Mouse (Mus musculus) layer of hippocampus, adult 2 months (tissue): ENCODE data around the gene Dnah12. TPM values are rescaled to one million over a fixed set of nuclear protein-coding genes. Genes with fewer than 3 reads are reported as not detected.
"Not testable (repeated sequence)": the region's sequence is repeated elsewhere in the genome, so short reads cannot be mapped to it uniquely, and the experiment has no call there.

Source experiments
- DNase-seq, 2 experiments: peaks; one replicate each; pipeline ENCODE4 v3.0.0; 2022; ENCODE audit warnings: low spot score in 2 of 2
- H3K27ac ChIP-seq: fragments of 200-600 bp; 2 replicates; pipeline ENCODE4 v1.8.1; 2022
- H3K4me3 ChIP-seq: fragments of 200-600 bp; 2 replicates; pipeline ENCODE4 v1.8.1; 2022; ENCODE audit warnings: mild to moderate bottlenecking
- CTCF ChIP-seq: fragments of 200-600 bp; conservative IDR thresholded peaks from 2 replicates; pipeline ENCODE4 v1.8.1; 2022; ENCODE audit warnings: antibody characterized with exemption, mild to moderate bottlenecking, moderate library complexity
- total RNA-seq, 2 experiments: library from RNA; stranded (reverse); gene quantifications; 2 replicates each; pipeline ENCODE4 v1.2.3; 2021

Dnah12 gene
- total RNA-seq, 2 experiments from 2014 or later: 0.20 to 0.87 TPM

DNA sequence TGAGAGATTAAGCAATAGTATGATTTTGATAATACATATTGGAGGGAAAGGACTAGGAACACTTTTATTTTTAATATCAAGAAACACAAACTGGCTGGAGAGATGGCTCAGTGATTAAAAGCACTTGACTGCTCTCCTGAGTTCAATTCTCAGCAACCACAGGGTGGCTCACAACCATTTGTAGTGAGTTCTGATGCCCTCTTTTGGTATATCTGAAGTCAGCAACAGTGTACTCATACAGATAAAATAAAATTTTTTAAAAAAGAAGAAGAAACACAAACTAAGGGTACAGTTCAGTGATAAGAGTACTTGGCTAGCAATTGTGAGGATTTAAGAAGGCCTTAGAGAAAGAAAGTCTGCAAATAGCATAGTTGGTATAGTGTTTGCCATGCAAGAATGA is 22.1 kb upstream of the Dnah12 start:
- Histone ChIP-seq H3K4me3 (no peak overlapping the region), H3K27ac (no peak overlapping the region)
- DNase-seq: no peak
- peak; percentile 51 for TF ChIP-seq CTCF

DNA sequence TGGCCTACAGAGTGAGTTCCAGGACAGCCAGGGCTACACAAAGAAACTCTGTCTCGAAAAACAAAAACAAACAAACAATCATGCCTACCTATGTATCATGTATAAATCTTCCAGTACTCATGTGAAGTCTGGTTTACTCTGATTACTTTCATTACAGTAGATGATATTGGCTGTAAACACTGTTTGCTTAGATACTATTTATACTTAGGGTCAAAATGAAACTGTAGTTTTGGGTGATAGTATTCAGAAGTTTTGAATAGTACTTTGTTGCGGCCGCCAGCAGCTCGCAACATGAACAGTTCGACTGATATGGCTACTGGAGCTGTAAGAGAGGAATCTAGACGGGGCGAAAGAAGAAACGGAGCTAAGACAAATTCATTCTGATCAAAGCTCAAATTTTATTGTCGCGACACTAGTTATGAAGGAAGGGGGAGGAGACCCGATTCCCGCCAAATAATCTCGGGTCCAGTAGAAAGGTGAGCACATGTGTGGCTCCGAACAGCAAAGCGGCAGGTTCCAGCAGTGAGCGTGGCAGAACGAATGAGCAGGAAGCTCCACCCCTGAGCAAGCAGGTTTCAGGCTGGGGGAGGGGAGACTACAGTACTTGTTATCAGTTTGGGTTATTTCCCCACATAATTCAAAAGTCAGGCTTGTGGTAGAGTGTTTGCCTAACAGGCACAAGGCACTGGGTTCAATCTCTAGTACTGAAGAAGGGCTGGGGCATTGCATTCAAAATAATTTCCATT is 21.0 kb upstream of the Dnah12 start:
- not testable (repeated sequence) for H3K4me3 ChIP-seq, H3K27ac ChIP-seq, DNase-seq

DNA sequence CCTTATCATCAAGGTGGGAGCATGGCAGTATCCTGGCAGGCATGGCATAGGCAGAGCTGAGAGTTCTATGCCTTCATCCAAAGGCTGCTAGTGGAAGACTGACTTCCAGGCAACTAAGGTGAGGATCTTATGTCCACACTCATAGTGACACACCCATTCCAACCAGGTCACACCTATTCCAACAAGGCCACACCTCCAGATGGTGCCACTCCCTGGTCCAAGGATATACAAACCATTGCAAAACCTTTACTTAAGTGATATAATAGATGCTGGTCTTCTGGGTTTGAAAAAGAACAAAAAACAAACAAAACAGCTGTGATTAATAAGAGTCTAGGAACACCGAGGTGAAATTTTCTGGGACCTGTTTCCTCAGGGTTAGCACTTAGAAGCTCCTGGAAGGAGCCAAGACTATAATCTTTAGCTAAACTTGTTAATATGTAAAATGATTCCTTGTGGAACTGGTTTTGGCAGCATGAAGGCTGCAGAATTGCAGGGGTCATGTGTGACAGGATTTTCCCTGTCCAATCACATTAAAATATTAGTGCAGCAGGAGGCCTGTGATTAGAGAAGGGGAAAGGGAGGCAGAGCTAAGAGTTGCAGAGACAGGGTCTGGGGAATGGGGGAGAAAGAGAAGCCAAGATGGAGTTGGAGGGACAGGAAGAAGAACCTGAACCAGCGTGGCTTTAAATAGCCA is 18.5 kb upstream of the Dnah12 start:
- not testable (repeated sequence) for DNase-seq, H3K27ac ChIP-seq, H3K4me3 ChIP-seq

DNA sequence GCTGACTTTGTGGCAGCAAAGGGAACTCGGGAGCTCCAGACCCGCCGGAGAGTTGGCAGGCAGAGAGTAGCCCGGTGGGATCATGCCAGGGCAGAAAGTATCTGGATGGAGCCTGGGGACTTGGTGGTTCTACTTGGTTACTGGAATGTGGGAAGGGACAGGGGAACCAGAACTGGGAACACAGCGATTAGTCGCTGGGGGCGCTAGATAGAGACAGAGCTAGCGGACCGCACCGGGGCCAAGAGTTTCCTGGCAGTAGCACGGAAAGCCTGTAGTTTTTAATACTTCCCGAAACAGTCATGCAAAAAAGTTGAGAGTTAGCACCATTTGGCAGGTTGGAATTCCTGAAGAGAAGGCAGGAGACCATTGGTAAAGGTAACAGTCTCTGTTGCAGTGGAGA is 17.7 kb upstream of the Dnah12 start:
- peak; percentile 68 for TF ChIP-seq CTCF
- no peak overlapping the region for H3K27ac ChIP-seq
- no peak overlapping the region for H3K4me3 ChIP-seq
- DNase-seq: no peak

DNA sequence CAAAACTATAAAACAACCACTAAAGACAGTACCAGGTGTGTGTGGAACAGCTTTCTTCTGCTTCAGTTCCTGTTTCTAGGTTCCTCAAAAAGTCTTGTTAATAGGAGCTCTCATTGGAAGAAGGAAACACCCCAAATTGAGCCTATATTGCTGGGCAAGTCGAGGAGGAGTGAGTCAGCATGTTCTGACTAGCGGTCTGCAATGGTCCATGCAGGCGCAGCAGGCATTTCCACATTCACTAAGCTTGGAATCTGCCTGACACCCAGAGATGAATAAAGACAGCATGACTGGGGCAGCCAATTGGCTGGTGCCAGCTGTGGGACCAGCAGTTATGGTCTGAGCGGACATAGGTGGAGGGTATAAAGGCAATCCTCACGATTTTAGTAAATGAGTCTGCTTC is 17.3 kb upstream of the Dnah12 start:
- no peak for DNase-seq
- H3K27ac ChIP-seq: no peak overlapping the region
- TF ChIP-seq CTCF: no peak
- no peak overlapping the region for H3K4me3 ChIP-seq

DNA sequence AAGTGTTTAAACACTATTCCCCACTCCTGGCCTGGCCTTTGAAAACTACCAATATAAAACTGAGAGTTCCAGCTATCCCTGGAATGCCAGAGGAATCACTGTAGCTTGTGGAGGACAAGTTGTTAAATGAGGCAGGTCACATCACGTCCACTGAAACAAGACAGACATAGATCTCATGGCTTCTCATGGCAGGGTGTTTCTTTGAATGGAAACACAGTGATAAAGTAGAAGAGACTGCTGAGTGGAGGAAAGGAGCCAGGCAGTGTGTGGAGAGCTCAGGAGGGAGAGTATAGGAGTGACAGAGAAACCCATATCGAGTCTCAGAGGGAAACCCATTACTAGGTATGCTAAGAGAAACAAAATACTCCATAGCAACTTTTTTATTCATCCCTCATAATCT is 2.3 kb upstream of the Dnah12 start:
- no peak overlapping the region for H3K4me3 ChIP-seq
- no peak for TF ChIP-seq CTCF
- H3K27ac ChIP-seq: no peak overlapping the region
- no peak for DNase-seq

DNA sequence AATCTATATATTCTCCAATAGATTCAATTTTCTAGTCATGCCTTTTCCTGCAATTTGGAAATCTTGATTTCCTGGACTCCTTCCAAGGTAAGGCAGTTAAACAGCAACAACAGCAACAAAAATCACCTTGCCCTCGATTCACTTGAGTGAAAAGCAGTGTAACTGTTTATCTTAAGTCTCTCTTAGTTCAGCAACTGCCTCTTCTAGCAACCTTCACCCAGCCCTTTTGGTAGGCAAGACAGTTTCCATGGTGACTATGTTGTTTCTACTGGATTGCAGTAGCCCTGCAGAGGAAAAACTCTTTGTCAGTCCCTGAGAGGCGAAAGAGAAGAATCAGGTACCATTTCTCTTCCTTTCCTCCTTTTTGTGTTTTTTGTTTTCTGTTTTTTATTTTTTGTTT is 1.7 kb upstream of the Dnah12 start:
- no peak for DNase-seq
- H3K4me3 ChIP-seq: no peak overlapping the region
- no peak overlapping the region for H3K27ac ChIP-seq
- TF ChIP-seq CTCF: no peak

DNA sequence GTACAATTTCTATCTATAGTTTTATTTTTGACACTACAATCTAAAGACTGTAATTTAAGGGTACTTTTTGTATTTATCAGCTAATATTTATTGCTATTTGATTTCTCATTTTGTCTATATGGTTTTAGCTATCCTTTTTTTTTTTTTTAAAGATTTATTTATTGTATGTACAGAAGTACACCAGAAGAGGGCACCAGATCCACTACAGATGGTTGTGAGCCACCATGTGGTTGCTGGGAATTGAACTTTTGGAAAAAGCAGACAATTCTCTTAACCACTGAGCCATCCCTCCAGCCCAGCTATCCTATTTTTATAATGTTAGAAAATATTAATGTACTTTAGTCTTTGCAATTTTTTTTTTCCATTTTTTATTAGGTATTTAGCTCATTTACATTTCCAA is 4.8 kb downstream of the Dnah12 start:
- Histone ChIP-seq H3K27ac (no peak overlapping the region), H3K4me3 (no peak overlapping the region)
- DNase-seq: no peak
- TF ChIP-seq CTCF: peak; percentile 69

DNA sequence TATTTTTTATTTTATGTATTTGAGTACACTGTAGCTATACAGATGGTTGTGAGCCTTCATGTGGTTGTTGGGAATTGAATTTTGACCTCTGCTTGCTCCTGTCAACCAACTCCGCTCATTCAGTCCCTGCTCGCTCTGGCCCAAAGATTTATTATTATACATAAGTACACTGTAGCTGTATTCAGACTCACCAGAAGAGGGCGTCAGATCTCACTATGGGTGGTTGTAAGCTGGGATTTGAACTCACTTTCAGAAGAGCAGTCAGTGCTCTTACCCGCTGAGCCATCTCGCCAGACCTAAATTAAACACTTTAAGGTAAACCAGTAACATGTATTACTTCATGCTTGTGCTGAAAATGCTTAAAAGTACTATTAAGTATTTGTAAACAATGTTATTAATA is 12.2 kb downstream of the Dnah12 start:
- DNase-seq, H3K4me3 ChIP-seq, H3K27ac ChIP-seq: not testable (repeated sequence)

DNA sequence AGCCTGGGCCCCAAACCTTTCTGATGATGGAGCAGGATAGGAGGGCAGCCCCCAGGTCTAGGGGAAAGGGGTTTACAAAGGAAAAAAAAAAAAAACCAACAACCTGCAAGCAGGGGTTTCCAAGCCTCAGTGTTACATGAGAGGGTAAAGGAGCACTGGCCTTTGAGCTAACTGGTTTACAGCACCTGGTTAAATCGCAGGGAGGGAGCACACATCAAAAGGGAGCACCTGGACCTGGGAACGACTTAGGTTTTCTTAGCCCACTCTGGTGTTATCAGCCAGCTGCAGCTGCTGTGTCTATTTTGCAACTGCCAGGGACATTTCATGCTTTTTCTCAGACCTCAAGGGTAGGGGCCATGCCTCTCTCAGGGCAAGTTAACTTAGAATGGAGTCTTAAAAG is 26.6 kb downstream of the Dnah12 start:
- H3K4me3 ChIP-seq, DNase-seq, H3K27ac ChIP-seq: not testable (repeated sequence)

DNA sequence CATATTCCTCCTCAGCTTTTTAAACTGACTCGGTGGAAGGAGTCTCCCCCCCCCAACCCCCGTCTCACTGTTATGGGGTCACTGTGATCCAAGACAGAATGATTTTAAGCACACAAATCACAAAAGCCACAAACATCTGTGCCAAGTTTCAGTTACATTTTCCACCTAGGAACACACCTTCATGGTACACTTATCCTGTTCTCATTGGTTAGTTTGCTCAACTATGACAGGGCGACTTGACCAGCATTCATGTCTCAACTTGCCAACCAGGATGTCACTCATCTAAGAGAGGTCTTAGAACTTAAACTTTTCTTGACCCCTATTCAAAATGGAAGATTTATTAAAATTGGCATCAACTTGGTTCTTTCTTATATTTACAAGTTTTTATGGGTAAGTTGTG is 31.8 kb downstream of the Dnah12 start:
- no peak for TF ChIP-seq CTCF
- Histone ChIP-seq H3K27ac (no peak overlapping the region), H3K4me3 (no peak overlapping the region)
- no peak for DNase-seq

DNA sequence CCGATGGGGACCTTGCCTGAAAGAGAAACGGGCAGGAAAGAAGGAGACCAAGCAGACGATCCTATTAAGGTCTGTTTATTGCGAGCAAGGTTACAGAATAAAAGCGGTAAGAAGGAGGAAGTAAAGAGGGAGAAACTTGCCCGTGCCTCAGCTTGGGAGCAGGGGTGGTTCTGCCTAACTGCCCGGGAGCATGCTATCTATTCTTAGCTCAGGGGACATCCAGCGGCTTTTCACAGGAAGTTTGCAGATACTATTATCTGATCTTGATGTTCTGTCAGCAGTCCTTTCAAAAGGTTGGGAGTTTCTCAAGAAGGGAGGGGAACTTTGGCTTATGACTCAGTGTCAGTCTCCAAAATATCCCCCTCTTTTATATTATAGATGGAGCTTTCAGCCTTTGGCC is 65.5 kb downstream of the Dnah12 start:
- Histone ChIP-seq H3K27ac (no peak overlapping the region), H3K4me3 (no peak overlapping the region)
- TF ChIP-seq CTCF: no peak
- DNase-seq: no peak

DNA sequence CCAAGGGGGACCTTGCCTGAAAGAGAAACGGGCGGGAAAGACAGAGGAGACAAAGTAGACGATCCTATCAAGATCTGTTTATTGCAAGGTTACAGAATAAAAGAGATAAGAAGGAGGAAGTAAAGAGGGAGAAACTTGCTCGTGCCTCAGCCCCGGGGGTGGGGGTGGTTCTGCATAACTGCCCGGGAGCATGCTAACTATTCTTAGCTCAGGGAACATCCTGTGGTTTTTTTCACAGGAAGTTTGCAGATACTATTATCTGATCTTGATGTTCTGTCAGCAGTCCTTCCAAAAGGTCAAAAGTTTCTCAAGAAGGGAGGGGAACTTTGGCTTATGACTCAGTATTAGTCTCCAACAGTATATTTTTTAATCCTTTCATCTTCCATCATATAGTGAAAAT is 71.8 kb downstream of the Dnah12 start:
- Histone ChIP-seq H3K27ac (no peak overlapping the region), H3K4me3 (no peak overlapping the region)
- DNase-seq: no peak
- TF ChIP-seq CTCF: no peak

DNA sequence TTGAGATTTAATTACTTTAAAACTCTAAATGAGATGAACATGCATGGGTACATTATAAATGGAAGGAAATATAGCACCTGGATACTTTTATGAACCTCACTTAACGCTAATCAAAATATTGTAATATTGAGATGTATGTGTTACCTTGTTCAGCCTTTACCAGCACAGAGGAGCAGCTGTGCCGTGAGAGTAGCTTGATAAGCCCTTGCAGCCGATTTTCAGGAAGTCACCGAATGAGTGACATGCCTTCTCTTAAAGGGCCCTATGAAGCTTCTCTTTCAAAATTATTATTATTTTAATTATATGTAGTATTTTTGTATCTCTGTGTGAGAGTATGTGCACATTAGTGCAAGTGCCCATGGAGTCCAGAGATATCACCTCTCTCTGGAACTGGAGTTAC is 75.1 kb downstream of the Dnah12 start:
- no peak overlapping the region for H3K27ac ChIP-seq
- DNase-seq: no peak
- TF ChIP-seq CTCF: no peak
- no peak overlapping the region for H3K4me3 ChIP-seq
